Mouse (Mus musculus) forebrain, embryonic 11.5 days (tissue): ENCODE data around the gene Ccnb3. TPM values are rescaled to one million over a fixed set of nuclear protein-coding genes. Genes with fewer than 3 reads are reported as not detected.

Source experiments
- ATAC-seq: fragments of 200-750 bp; cut with Nextera tagmentation; replicated peaks from 2 replicates; pipeline ENCODE4 v1.8.0; 2017; ENCODE audit warnings: moderate TSS enrichment; ENCODE audit not compliant: low FRiP score
- DNase-seq: peaks from one replicate; pipeline ENCODE4 v3.0.0-alpha.2; 2017; ENCODE audit warnings: low spot score
- H3K27ac ChIP-seq: fragments of 300-500 bp; sonication (generic); 2 replicates; pipeline ENCODE4 v1.5.1; 2014; ENCODE audit warnings: low read depth, low read length
- H3K27me3 ChIP-seq: fragments of 300-500 bp; sonication (generic); 2 replicates; pipeline ENCODE4 v1.6.1; 2014; ENCODE audit warnings: mild to moderate bottlenecking, low read length, mixed read lengths; ENCODE audit not compliant: control insufficient read depth, insufficient read depth
- H3K36me3 ChIP-seq: fragments of 300-500 bp; sonication (generic); 2 replicates; pipeline ENCODE4 v1.6.1; 2014; ENCODE audit warnings: mild to moderate bottlenecking, low read length, moderate library complexity, mixed read lengths; ENCODE audit not compliant: control insufficient read depth, insufficient read depth
- H3K4me1 ChIP-seq: fragments of 300-500 bp; sonication (generic); replicated peaks from 2 replicates; pipeline ENCODE4 v1.6.1; 2014; ENCODE audit warnings: low read length, mixed read lengths; ENCODE audit not compliant: control insufficient read depth, insufficient read depth
- H3K4me2 ChIP-seq: fragments of 300-500 bp; sonication (generic); 2 replicates; pipeline ENCODE4 v1.6.1; 2014; ENCODE audit warnings: low read depth, mild to moderate bottlenecking, low read length, moderate library complexity, mixed read lengths; ENCODE audit not compliant: severe bottlenecking
- H3K4me3 ChIP-seq: fragments of 300-500 bp; sonication (generic); 2 replicates; pipeline ENCODE4 v1.5.1; 2014; ENCODE audit warnings: low read depth, low read length
- H3K9ac ChIP-seq: fragments of 300-500 bp; sonication (generic); 2 replicates; pipeline ENCODE4 v1.6.1; 2014; ENCODE audit warnings: low read length
- H3K9me3 ChIP-seq: fragments of 300-500 bp; sonication (generic); 2 replicates; pipeline ENCODE4 v1.6.1; 2016; ENCODE audit warnings: low read length, mixed read lengths; ENCODE audit not compliant: control insufficient read depth
- WGBS: fragments of 180-500 bp; shearing (Covaris S2); extraction: QIAGEN DNeasy Blood & Tissue Kit; methylation state at CpG from one replicate; pipeline ENCODE4 v1.1.7; 2014; 5-methylcytosine and 5-hydroxymethylcytosine counted together
- polyA plus RNA-seq: library from polyadenylated mRNA; unstranded; fragments of >200 nt; fragmentation: Nextera tagmentation; extraction: Ambion mirVana; gene quantifications from 2 replicates; pipeline ENCODE4 v1.2.1, GENCODE M21; 2014

Ccnb3 gene
- polyA plus RNA-seq = 0.05 TPM in 1 of 2 replicates, not detected in the other

DNA sequence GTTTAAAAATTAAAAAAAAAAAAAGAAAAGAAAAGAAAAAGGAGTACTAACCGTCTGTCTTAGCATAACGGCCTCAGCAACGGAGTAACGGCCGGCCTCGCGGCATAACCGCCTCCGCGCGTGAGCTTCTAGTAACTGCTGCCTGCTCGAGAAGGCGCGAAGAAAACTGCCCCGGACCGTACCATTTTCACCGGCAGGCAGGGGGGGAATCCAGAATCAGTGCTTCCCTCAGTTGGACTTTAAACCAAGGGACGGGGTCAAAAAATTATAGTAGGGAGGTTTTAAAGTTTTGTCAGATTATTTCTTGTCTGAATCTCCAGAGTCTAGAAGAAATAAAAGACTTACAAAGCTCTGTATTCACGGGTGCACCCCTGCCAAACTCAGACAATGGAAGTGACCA lies at the start of gene Ccnb3:
Gene Ccnb3, minus strand, starts transcription at position 101 of the 400 bp plus-strand sequence.
- WGBS = 93% methylated on average over 19 of the region's 19 CpGs
- Histone ChIP-seq H3K36me3 (no peaks in the 10 kb centered on the region), H3K4me1 (no peaks in the 10 kb centered on the region), H3K27ac (no peak within 1 kb of the TSS), H3K9me3 (no peaks in the 10 kb centered on the region), H3K27me3 (no peaks in the 10 kb centered on the region), H3K9ac (no peak within 1 kb of the TSS), H3K4me3 (no peak within 1 kb of the TSS), H3K4me2 (no peak within 1 kb of the TSS)
- no peak for DNase-seq
- no peak for ATAC-seq

DNA sequence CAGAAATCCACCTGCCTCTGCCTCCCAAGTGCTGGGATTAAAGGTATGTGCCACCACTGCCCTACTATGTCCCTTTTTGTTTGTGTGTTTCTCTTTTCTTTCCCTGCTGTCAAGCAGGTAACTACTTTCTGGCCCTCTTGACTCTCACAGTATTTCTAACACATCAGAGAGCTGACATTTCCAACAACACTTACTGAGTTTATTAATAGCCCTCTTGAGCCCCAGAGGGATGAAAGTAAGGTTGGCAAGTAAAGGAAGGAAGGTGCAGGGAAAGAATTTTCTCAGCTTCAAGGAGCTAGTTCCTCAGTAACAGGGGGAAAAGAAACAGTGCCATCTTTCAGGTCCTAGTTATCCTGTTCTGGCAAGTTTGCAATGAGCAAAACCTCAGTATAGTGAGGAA lies 48.9 kb upstream of the Ccnb3 start:
- ATAC-seq = no peak
- Histone ChIP-seq H3K27me3 (no peaks in the 10 kb centered on the region), H3K36me3 (no peaks in the 10 kb centered on the region), H3K9me3 (no peaks in the 10 kb centered on the region), H3K9ac (no peak overlapping the region), H3K4me1 (no peaks in the 10 kb centered on the region), H3K4me2 (no peak overlapping the region), H3K4me3 (no peak overlapping the region), H3K27ac (no peak overlapping the region)
- DNase-seq = no peak

DNA sequence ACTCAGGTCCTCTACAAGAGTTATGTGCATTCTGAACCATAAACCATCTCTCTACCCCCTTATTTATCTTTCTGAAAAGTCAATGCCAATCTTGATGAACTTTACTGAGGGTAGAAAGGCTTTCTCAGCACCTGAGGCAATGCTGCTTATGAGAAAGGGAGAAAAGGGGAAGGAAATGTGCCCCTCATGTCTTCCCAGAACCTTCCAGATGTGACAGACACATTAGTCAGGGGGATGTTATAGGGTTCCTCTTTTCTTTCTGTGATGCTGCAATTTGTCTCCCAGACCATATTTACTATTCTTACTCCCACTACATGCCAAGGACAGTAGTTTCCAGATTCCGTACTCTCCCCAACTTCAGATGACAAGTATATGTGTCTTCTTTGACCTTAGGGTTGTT lies 44.5 kb upstream of the Ccnb3 start:
- Histone ChIP-seq H3K27ac (no peak overlapping the region), H3K27me3 (no peaks in the 10 kb centered on the region), H3K4me2 (no peak overlapping the region), H3K36me3 (no peaks in the 10 kb centered on the region), H3K9ac (no peak overlapping the region), H3K4me1 (no peaks in the 10 kb centered on the region), H3K9me3 (no peaks in the 10 kb centered on the region), H3K4me3 (no peak overlapping the region)
- ATAC-seq (no peak), DNase-seq (no peak)
- WGBS = 74% methylated on average over 1 of the region's 1 CpGs

DNA sequence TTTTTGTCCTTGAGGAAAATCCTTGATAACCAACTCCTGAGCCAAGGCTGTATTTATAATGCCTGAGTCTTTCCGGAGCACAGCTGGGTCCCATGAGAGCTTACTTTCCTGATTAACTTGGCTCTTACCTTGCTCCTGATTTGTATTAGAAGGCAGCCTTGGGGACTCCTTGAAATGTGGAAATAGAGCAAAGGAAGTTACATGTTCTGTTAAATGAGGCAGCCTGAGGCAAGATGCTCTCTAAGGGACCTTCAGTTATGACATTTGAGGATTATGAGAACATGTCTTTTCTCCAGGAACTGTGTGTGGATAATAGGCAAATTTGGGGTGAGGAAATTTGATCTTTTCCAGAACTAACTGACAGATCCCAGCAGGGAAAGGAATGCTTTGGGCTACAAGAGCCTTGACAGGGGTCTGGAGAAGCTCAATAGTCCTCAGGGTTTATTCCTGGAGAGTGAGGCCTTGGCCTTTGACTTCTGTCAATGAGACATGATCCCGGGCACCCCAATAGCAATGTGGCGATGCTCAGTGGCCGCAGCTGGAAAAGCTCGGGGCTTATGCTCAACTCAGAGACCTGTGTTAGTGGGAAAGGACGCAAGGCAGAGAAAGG lies 38.5 kb upstream of the Ccnb3 start:
- Histone ChIP-seq H3K27me3 (no peaks in the 10 kb centered on the region), H3K27ac (no peak overlapping the region), H3K4me1 (no peaks in the 10 kb centered on the region), H3K4me2 (no peak overlapping the region), H3K4me3 (no peak overlapping the region), H3K9ac (no peak overlapping the region), H3K9me3 (no peaks in the 10 kb centered on the region), H3K36me3 (no peaks in the 10 kb centered on the region)
- DNase-seq (no peak), ATAC-seq (no peak)
- WGBS = 78% methylated on average over 6 of the region's 6 CpGs

DNA sequence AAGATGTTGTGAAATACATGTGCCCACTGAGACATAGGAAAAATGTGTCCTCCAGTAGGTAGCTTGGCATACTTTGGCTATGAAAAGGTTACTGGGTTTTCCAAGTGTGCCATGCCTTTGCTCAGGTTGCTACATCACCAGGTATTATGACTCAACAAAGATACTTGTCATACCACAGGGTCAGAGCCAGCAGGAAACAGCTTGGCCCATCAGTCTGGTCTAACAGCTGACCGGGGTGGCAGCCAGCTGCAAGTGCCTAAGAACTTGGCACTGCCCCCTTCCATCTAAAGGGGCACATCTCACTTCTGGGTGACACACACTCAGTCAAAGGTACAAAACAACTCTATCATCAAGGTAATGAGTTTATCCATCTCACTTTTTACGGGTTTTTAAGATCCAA lies 26.6 kb upstream of the Ccnb3 start:
- H3K9ac ChIP-seq = no peak overlapping the region
- ATAC-seq (no peak), DNase-seq (no peak)
- H3K27me3 ChIP-seq = no peaks in the 10 kb centered on the region
- H3K4me2 ChIP-seq = no peak overlapping the region
- H3K4me1 ChIP-seq = no peaks in the 10 kb centered on the region
- H3K36me3 ChIP-seq = no peaks in the 10 kb centered on the region
- H3K9me3 ChIP-seq = no peaks in the 10 kb centered on the region
- H3K4me3 ChIP-seq = no peak overlapping the region
- H3K27ac ChIP-seq = no peak overlapping the region
- WGBS = 83% methylated on average over 2 of the region's 2 CpGs

DNA sequence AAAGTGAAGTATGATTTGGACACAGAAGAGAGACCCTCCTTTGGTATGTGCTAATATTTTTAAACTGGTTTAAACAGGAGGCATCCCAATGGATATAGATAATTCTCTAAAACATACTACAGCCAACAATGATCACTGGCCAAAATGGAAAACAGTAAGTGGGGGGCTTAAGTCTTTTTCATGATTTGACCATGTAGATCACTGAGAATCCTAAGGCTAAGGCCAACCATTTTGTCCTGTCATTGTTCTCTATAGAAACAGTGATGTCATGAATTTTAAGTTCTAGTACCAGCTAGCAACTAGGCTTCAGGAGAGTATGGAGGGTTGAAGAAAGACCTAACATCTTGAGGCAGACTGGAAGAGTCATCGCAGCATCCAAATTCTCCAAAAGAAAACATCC lies 25.8 kb upstream of the Ccnb3 start, which contains the start of gene Akap4:
Gene Akap4, plus strand, starts transcription at position 301 of the 400 bp plus-strand sequence.
- ATAC-seq (no peak), DNase-seq (no peak)
- Histone ChIP-seq H3K4me1 (no peaks in the 10 kb centered on the region), H3K4me3 (no peak within 1 kb of the TSS), H3K9ac (no peak within 1 kb of the TSS), H3K27me3 (no peaks in the 10 kb centered on the region), H3K9me3 (no peaks in the 10 kb centered on the region), H3K4me2 (no peak within 1 kb of the TSS), H3K36me3 (no peaks in the 10 kb centered on the region), H3K27ac (no peak within 1 kb of the TSS)
- 89% methylated on average over 1 of the region's 1 CpGs for WGBS

DNA sequence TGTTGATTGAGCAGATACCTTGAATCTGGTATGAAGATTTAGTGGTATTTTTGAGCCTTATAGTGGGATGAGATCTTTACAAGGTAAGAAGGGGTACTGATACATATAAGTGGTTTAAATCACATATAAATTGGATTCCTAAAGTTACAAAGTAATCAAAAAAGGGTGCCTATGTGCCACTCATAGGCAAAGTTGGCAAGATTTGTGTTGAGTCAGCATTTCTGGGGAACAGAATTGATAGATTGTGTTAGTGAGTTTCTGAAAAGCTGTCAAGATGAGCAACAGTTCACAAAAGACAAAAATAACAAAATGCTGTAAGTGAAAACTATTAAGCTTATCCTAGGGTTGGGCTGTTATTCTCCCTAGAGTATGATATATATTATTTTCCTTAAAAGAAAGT lies 22.7 kb upstream of the Ccnb3 start:
- no peak overlapping the region for H3K4me3 ChIP-seq
- ATAC-seq (no peak), DNase-seq (no peak)
- no peak overlapping the region for H3K27ac ChIP-seq
- H3K27me3 ChIP-seq = no peaks in the 10 kb centered on the region
- H3K4me1 ChIP-seq = no peaks in the 10 kb centered on the region
- no peaks in the 10 kb centered on the region for H3K9me3 ChIP-seq
- H3K4me2 ChIP-seq = no peak overlapping the region
- H3K36me3 ChIP-seq = no peaks in the 10 kb centered on the region
- no peak overlapping the region for H3K9ac ChIP-seq

DNA sequence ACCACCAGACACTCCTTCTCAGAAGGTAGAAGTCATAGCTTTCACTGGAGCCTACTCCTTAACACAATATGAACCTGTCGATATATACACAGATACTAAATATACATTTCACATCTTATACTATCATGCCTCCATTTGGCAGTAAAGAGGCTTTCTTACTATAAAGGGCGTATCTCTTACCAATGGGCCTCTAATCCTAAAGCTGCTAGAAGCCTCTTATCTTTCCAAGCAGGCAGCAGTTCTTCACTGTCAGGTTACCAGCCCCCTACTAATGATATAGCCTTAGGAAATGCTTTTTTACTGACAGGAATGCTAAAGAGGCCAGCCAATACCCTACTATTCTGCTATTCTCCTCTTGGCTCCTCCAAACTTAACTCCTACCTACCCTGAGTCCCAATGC lies 16.2 kb upstream of the Ccnb3 start:
- Histone ChIP-seq H3K4me2 (no peak overlapping the region), H3K4me3 (no peak overlapping the region), H3K36me3 (no peaks in the 10 kb centered on the region), H3K4me1 (no peaks in the 10 kb centered on the region), H3K27me3 (no peaks in the 10 kb centered on the region), H3K27ac (no peak overlapping the region), H3K9ac (no peak overlapping the region), H3K9me3 (no peaks in the 10 kb centered on the region)
- WGBS = 82% methylated on average over 2 of the region's 2 CpGs
- DNase-seq (no peak), ATAC-seq (no peak)

DNA sequence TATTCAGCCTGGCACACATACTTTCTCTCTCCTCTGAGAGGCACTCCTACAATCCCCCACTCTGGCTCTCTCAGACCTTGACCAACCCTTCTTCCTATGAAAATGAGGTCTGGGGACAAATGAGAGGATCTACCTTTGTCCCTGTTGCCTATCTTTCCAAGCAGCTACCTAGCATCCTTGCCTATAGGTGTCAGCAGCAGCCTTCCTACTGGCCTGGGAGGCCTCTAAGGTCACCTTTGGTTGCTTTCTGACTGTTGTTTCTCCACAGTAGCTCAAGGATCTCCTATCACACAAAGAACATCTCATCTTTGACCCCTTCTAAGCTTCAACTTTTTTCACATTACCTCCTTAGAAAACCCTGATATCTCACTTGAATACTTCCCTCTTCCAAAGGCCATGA lies 15.6 kb upstream of the Ccnb3 start:
- DNase-seq (no peak), ATAC-seq (no peak)
- no peaks in the 10 kb centered on the region for H3K9me3 ChIP-seq
- H3K27ac ChIP-seq = no peak overlapping the region
- no peak overlapping the region for H3K4me2 ChIP-seq
- H3K36me3 ChIP-seq = no peaks in the 10 kb centered on the region
- no peaks in the 10 kb centered on the region for H3K27me3 ChIP-seq
- H3K4me1 ChIP-seq = no peaks in the 10 kb centered on the region
- H3K4me3 ChIP-seq = no peak overlapping the region
- H3K9ac ChIP-seq = no peak overlapping the region
